Mouse (Mus musculus) stomach, embryonic 16.5 days (tissue): ENCODE data around the gene Adgrl4. TPM values are rescaled to one million over a fixed set of nuclear protein-coding genes. Genes with fewer than 3 reads are reported as not detected.

Experiments used
- ATAC-seq: fragments of 200-750 bp; cut with Nextera tagmentation; 2 replicates; pipeline ENCODE4 v1.8.0; 2017; ENCODE audit warnings: moderate number of reproducible peaks, moderate TSS enrichment; ENCODE audit not compliant: insufficient read depth, low FRiP score
- H3K27ac ChIP-seq: fragments of 300-500 bp; sonication (generic); 2 replicates; pipeline ENCODE4 v1.5.1; 2014; ENCODE audit warnings: low read length
- H3K27me3 ChIP-seq: fragments of 300-500 bp; sonication (generic); 2 replicates; pipeline ENCODE4 v1.6.1; 2014; ENCODE audit warnings: low read length, control low read depth, mixed read lengths; ENCODE audit not compliant: control insufficient read depth, insufficient read depth
- H3K36me3 ChIP-seq: fragments of 300-500 bp; sonication (generic); 2 replicates; pipeline ENCODE4 v1.6.1; 2014; ENCODE audit warnings: low read length; ENCODE audit not compliant: control insufficient read depth, insufficient read depth
- H3K4me1 ChIP-seq: fragments of 300-500 bp; sonication (generic); 2 replicates; pipeline ENCODE4 v1.6.1; 2014; ENCODE audit warnings: low read length, control low read depth, mixed read lengths; ENCODE audit not compliant: control insufficient read depth, insufficient read depth
- H3K4me2 ChIP-seq: fragments of 300-500 bp; sonication (generic); 2 replicates; pipeline ENCODE4 v1.6.1; 2014; ENCODE audit warnings: low read depth, low read length, mixed read lengths
- H3K4me3 ChIP-seq: fragments of 300-500 bp; sonication (generic); replicated peaks from 2 replicates; pipeline ENCODE4 v1.5.1; 2014; ENCODE audit warnings: mild to moderate bottlenecking, low read length
- H3K9ac ChIP-seq: fragments of 300-500 bp; sonication (generic); 2 replicates; pipeline ENCODE4 v1.6.1; 2014; ENCODE audit warnings: low read length
- H3K9me3 ChIP-seq: fragments of 300-500 bp; sonication (generic); replicated peaks from 2 replicates; pipeline ENCODE4 v1.6.1; 2016; ENCODE audit warnings: low read length, control low read depth; ENCODE audit not compliant: control insufficient read depth
- WGBS: fragments of 180-500 bp; shearing (Covaris S2); extraction: QIAGEN DNeasy Blood & Tissue Kit; methylation state at CpG from one replicate; pipeline ENCODE4 v1.1.7; 2014; 5-methylcytosine and 5-hydroxymethylcytosine counted together
- polyA plus RNA-seq: library from polyadenylated mRNA; unstranded; fragments of >200 nt; fragmentation: Nextera tagmentation; extraction: Ambion mirVana; gene quantifications from 2 replicates; pipeline ENCODE4 v1.2.1, GENCODE M21; 2015

The Adgrl4 gene
- polyA plus RNA-seq, 1 experiment from 2014 or later: 7.1 TPM

- no peak overlapping the region for H3K4me3 ChIP-seq
- no peaks in the 10 kb centered on the region for H3K36me3 ChIP-seq
- no peaks in the 10 kb centered on the region for H3K9me3 ChIP-seq
- ATAC-seq: no peak
- no peak overlapping the region for H3K4me2 ChIP-seq
- no peak overlapping the region for H3K27ac ChIP-seq
- no peak overlapping the region for H3K9ac ChIP-seq
- 78% methylated on average over 9 of the region's 9 CpGs for WGBS
- no peaks in the 10 kb centered on the region for H3K27me3 ChIP-seq
- H3K4me1 ChIP-seq: no peaks in the 10 kb centered on the region
Measured at GRCm38 (mm10) chr3:151424326-151425207, 13.1 kb upstream of the Adgrl4 start.

- Histone ChIP-seq H3K4me1 (no peaks in the 10 kb centered on the region), H3K4me2 (no peak overlapping the region), H3K36me3 (no peaks in the 10 kb centered on the region), H3K4me3 (no peak overlapping the region), H3K9me3 (no peaks in the 10 kb centered on the region), H3K9ac (no peak overlapping the region), H3K27me3 (no peaks in the 10 kb centered on the region), H3K27ac (no peak overlapping the region)
- 88% methylated on average over 3 of the region's 3 CpGs for WGBS
- ATAC-seq: no peak
Measured at GRCm38 (mm10) chr3:151430106-151430505, 7.6 kb upstream of the Adgrl4 start.

GRCm38 (mm10) chr3:151431507-151431906 lies 6.2 kb upstream of the Adgrl4 start:
- no peaks in the 10 kb centered on the region for H3K27me3 ChIP-seq
- WGBS: 66% methylated on average over 2 of the region's 2 CpGs
- H3K4me1 ChIP-seq: no peaks in the 10 kb centered on the region

GRCm38 (mm10) chr3:151438364-151438763 lies 677 bp downstream of the Adgrl4 start:
- Histone ChIP-seq H3K9ac (no peak overlapping the region), H3K4me3 (0 out of 2 replicates have a peak overlapping the region, but pooled peaks have one; percentile 33), H3K4me2 (peak overlapping the region; percentile 51; the same call in 1 of the 2 replicates), H3K36me3 (no peaks in the 10 kb centered on the region), H3K27ac (no peak overlapping the region), H3K27me3 (no peaks in the 10 kb centered on the region), H3K4me1 (0 out of 2 replicates have a peak, but pooled peaks cover 2% of the 10 kb centered on the region), H3K9me3 (no peaks in the 10 kb centered on the region)
- ATAC-seq: no peak
- WGBS: 55% methylated on average over 5 of the region's 5 CpGs

More at GRCm38 (mm10) chr3:151431507-151431906, 6.2 kb upstream of the Adgrl4 start:
- no peak overlapping the region for H3K4me3 ChIP-seq
- no peak overlapping the region for H3K4me2 ChIP-seq
- H3K9ac ChIP-seq: no peak overlapping the region
- H3K27ac ChIP-seq: no peak overlapping the region
- no peaks in the 10 kb centered on the region for H3K36me3 ChIP-seq
- H3K9me3 ChIP-seq: no peaks in the 10 kb centered on the region
- no peak for ATAC-seq

- ATAC-seq: no peak
- H3K36me3 ChIP-seq: no peaks in the 10 kb centered on the region
- H3K4me2 ChIP-seq: no peak overlapping the region
- WGBS: 69% methylated on average over 2 of the region's 2 CpGs
- no peak overlapping the region for H3K9ac ChIP-seq
- no peak overlapping the region for H3K27ac ChIP-seq
- no peak overlapping the region for H3K4me3 ChIP-seq
- H3K9me3 ChIP-seq: no peaks in the 10 kb centered on the region
- H3K4me1 ChIP-seq: 0 out of 2 replicates have a peak, but pooled peaks cover 2% of the 10 kb centered on the region
- no peaks in the 10 kb centered on the region for H3K27me3 ChIP-seq
Measured at GRCm38 (mm10) chr3:151439976-151440375, 2.3 kb downstream of the Adgrl4 start.

- WGBS: 74% methylated on average over 2 of the region's 2 CpGs
- no peaks in the 10 kb centered on the region for H3K27me3 ChIP-seq
- H3K27ac ChIP-seq: no peak overlapping the region
- no peaks in the 10 kb centered on the region for H3K36me3 ChIP-seq
- H3K9ac ChIP-seq: no peak overlapping the region
- H3K4me2 ChIP-seq: no peak overlapping the region
- H3K4me3 ChIP-seq: no peak overlapping the region
- ATAC-seq: no peak
- no peaks in the 10 kb centered on the region for H3K9me3 ChIP-seq
- 0 out of 2 replicates have a peak, but pooled peaks cover 2% of the 10 kb centered on the region for H3K4me1 ChIP-seq
Measured at GRCm38 (mm10) chr3:151442026-151442425, 4.3 kb downstream of the Adgrl4 start.

- Histone ChIP-seq H3K27me3 (no peaks in the 10 kb centered on the region), H3K36me3 (no peaks in the 10 kb centered on the region), H3K4me3 (no peak overlapping the region), H3K27ac (no peak overlapping the region), H3K9ac (no peak overlapping the region), H3K4me2 (no peak overlapping the region), H3K4me1 (no peaks in the 10 kb centered on the region), H3K9me3 (no peaks in the 10 kb centered on the region)
- WGBS: 72% methylated on average over 5 of the region's 5 CpGs
- no peak for ATAC-seq
Measured at GRCm38 (mm10) chr3:151443486-151443885, 5.8 kb downstream of the Adgrl4 start.

- H3K4me2 ChIP-seq: no peak overlapping the region
- no peaks in the 10 kb centered on the region for H3K36me3 ChIP-seq
- H3K9me3 ChIP-seq: no peaks in the 10 kb centered on the region
- H3K4me1 ChIP-seq: no peaks in the 10 kb centered on the region
- ATAC-seq: no peak
- H3K27ac ChIP-seq: no peak overlapping the region
- no peak overlapping the region for H3K9ac ChIP-seq
- WGBS: 78% methylated on average over 4 of the region's 4 CpGs
- no peak overlapping the region for H3K4me3 ChIP-seq
- no peaks in the 10 kb centered on the region for H3K27me3 ChIP-seq
Measured at GRCm38 (mm10) chr3:151444284-151444683, 6.6 kb downstream of the Adgrl4 start.

GRCm38 (mm10) chr3:151445936-151446335 lies 8.2 kb downstream of the Adgrl4 start:
- H3K27ac ChIP-seq: no peak overlapping the region
- H3K9ac ChIP-seq: no peak overlapping the region
- H3K36me3 ChIP-seq: no peaks in the 10 kb centered on the region
- H3K4me2 ChIP-seq: no peak overlapping the region
- 45% methylated on average over 2 of the region's 2 CpGs for WGBS
- H3K27me3 ChIP-seq: no peaks in the 10 kb centered on the region
- peak; percentile 47 for ATAC-seq
- H3K9me3 ChIP-seq: no peaks in the 10 kb centered on the region
- H3K4me1 ChIP-seq: no peaks in the 10 kb centered on the region
- H3K4me3 ChIP-seq: no peak overlapping the region
